Mouse (Mus musculus) CD4-positive naive resting alpha-beta T cell, adult 76 days (primary cell): Measurements from ENCODE around the gene Gm13277. TPM values are rescaled to one million over a fixed set of nuclear protein-coding genes. Genes with fewer than 3 reads are reported as not detected.

Experiments used
- total RNA-seq: library from RNA; stranded (reverse); gene quantifications from one replicate; pipeline ENCODE4 v1.2.4, GENCODE M21; 2023

Gm13277 gene
- total RNA-seq = not detected

GRCm38 (mm10) chr4:88788402-88788801, at the start of gene Gm13277:
Gene Gm13277 (plus strand): TSS chr4:88788632.

GRCm38 (mm10) chr4:88754818-88755340, 33.6 kb upstream of the Gm13277 start, which contains the start of gene Gm13271:
Gene Gm13271 (plus strand): TSS chr4:88754868.

GRCm38 (mm10) chr4:88759610-88760268, 28.7 kb upstream of the Gm13277 start, which contains the start of gene Gm13283:
Gene Gm13283 (plus strand): TSS chr4:88760119.

DNA sequence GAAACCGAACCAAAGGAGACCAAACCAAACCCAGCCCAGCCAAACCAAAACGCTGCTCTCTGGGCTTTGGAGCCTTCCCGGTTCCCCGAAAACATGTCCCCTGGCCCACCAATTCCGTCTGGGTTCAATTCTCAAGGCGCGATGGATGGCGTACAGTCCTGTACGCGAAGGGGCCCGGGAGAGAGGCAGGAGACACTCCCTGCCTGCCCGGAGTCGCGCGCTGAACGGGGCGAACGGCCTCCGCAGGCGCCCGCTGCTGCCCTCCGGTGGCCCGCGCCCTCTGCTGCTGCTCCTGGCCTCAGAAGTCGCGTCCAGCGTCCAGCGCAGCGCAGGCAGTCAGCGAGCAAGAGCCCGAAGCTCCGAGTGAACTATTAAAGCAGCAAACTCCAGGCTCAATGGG, 14.9 kb upstream of the Gm13277 start, which contains the start of gene Gm13290:
TSS of gene Gm13290 (plus strand) at position 301 of the 400 bp plus-strand sequence.

GRCm38 (mm10) chr4:88776622-88777021, 11.8 kb upstream of the Gm13277 start, which contains the start of gene Gm13289:
Gene Gm13289 (plus strand): TSS chr4:88776922.

GRCm38 (mm10) chr4:88779550-88779949, 8.9 kb upstream of the Gm13277 start, which contains the start of gene Gm13272:
Gene Gm13272 (plus strand): TSS chr4:88779850.

GRCm38 (mm10) chr4:88781831-88782230, 6.6 kb upstream of the Gm13277 start, which contains the start of gene Ifnz:
Gene Ifnz (plus strand): TSS chr4:88782131.

GRCm38 (mm10) chr4:88785409-88785808, 3.0 kb upstream of the Gm13277 start, which contains the start of gene Gm13276:
Gene Gm13276 (plus strand): TSS chr4:88785709.

DNA sequence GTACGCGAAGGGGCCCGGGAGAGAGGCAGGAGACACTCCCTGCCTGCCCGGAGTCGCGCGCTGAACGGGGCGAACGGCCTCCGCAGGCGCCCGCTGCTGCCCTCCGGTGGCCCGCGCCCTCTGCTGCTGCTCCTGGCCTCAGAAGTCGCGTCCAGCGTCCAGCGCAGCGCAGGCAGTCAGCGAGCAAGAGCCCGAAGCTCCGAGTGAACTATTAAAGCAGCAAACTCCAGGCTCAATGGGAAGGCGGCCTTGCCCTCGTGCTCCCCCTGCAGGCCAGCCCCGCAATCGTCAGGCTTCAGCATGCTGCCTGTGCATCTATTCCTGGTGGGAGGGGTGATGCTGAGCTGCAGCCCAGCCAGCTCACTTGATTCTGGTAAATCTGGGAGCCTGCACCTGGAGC, 2.8 kb downstream of the Gm13277 start, which contains the start of gene Gm13278:
TSS of gene Gm13278 (plus strand) at position 301 of the 400 bp plus-strand sequence.

DNA sequence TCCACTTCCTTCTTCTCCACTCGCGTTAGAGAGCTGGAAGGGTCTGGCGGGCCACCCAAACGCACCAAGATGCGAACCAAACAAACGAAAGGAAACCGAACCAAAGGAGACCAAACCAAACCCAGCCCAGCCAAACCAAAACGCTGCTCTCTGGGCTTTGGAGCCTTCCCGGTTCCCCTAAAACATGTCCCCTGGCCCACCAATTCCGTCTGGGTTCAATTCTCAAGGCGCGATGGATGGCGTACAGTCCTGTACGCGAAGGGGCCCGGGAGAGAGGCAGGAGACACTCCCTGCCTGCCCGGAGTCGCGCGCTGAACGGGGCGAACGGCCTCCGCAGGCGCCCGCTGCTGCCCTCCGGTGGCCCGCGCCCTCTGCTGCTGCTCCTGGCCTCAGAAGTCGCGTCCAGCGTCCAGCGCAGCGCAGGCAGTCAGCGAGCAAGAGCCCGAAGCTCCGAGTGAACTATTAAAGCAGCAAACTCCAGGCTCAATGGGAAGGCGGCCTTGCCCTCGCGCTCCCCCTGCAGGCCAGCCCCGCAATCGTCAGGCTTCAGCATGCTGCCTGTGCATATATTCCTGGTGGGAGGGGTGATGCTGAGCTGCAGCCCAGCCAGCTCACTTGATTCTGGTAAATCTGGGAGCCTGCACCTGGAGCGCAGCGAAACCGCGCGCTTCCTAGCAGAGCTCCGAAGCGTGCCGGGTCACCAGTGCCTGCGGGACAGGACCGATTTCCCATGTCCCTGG, 5.7 kb downstream of the Gm13277 start, which contains the start of gene Gm13275:
TSS of gene Gm13275 (plus strand) at position 552 of the 740 bp plus-strand sequence.

DNA sequence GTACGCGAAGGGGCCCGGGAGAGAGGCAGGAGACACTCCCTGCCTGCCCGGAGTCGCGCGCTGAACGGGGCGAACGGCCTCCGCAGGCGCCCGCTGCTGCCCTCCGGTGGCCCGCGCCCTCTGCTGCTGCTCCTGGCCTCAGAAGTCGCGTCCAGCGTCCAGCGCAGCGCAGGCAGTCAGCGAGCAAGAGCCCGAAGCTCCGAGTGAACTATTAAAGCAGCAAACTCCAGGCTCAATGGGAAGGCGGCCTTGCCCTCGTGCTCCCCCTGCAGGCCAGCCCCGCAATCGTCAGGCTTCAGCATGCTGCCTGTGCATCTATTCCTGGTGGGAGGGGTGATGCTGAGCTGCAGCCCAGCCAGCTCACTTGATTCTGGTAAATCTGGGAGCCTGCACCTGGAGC, 8.7 kb downstream of the Gm13277 start, which contains the start of gene Gm13279:
TSS of gene Gm13279 (plus strand) at position 301 of the 400 bp plus-strand sequence.

GRCm38 (mm10) chr4:88799365-88799764, 10.9 kb downstream of the Gm13277 start, which contains the start of gene Gm13285:
Gene Gm13285 (plus strand): TSS chr4:88799665.

GRCm38 (mm10) chr4:88802954-88803353, 14.5 kb downstream of the Gm13277 start, which contains the start of gene Gm13287:
Gene Gm13287 (plus strand): TSS chr4:88803254.

GRCm38 (mm10) chr4:88805231-88805630, 16.8 kb downstream of the Gm13277 start, which contains the start of gene Gm13288:
Gene Gm13288 (plus strand): TSS chr4:88805531.

GRCm38 (mm10) chr4:88815928-88816327, 27.5 kb downstream of the Gm13277 start, which contains the start of gene Ifna7:
Gene Ifna7 (plus strand): TSS chr4:88816228.

DNA sequence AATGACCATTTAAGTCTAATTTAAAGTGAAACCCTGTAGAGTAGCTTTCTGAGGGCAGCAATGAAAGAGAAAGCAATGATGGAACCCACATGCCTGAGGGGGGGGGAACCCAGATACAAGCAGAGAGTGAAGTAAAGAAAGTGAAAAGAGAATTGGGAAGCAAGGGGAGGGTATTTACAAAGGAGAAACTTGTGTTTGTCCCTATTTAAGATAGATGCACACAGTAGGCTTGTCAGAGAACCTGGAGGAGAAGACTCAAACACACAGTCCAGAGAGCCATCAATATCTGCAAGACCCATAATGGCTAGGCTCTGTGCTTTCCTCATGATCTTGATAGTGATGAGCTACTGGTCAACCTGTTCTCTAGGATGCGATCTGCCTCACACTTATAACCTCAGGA, 31.2 kb downstream of the Gm13277 start, which contains the start of gene Ifna11:
TSS of gene Ifna11 (plus strand) at position 301 of the 400 bp plus-strand sequence.

DNA sequence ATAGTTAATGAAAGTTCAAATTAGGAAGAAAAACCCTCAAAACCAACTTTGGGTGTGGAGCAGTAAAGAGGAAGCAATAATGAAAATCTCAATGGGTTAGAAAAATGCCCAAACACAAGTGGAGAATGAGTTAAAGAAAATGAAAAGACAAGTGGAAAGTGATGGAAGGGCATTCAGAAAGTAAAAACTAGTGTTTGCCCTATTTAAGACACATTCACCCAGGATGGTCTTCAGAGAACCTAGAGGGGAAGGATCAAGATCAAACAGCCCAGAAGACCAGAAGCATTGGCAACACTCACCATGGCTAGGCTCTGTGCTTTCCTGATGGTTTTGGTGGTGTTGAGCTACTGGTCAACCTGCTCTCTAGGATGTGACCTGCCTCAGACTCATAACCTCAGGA, 38.7 kb downstream of the Gm13277 start, which contains the start of gene Ifna6:
TSS of gene Ifna6 (plus strand) at position 301 of the 400 bp plus-strand sequence.

DNA sequence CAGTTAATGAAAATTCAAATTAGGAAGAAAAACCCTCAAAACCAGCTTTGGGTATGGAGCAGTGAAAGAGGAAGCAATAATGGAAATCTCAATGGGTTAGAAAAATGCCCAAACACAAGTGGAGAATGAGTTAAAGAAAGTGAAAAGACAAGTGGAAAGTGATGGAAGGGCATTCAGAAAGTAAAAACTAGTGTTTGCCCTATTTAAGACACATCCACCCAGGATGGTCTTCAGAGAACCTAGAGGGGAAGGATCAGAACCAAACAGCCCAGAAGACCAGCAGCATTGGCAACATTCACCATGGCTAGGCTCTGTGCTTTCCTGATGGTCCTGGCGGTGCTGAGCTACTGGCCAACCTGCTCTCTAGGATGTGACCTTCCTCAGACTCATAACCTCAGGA, 46.8 kb downstream of the Gm13277 start, which contains the start of gene Ifna5:
TSS of gene Ifna5 (plus strand) at position 301 of the 400 bp plus-strand sequence.

